In genomic region chr2:181584411-181584942, GRCm38 (mm10) we compare ENCODE assay signal across 8 mouse cellular contexts. TPM values are rescaled to one million over a fixed set of nuclear protein-coding genes. Genes with fewer than 3 reads are reported as not detected.
DNase-seq lines count a peak whose midpoint lies in the region; ATAC-seq and TF ChIP-seq lines count a peak whose summit lies in the region.

Uckl1 (minus strand) TSS chr2:181584892.

- H3K27me3 ChIP-seq in kidney, postnatal 0 days (ENCODE audit: insufficient read depth, low read length), result no peaks in the 10 kb centered on the region
- no peaks in the 10 kb centered on the region for H3K27me3 ChIP-seq in forebrain, embryonic 15.5 days
- H3K27me3 ChIP-seq in limb, embryonic 14.5 days (ENCODE audit: control insufficient read depth, insufficient read depth, low read length), result no peaks in the 10 kb centered on the region
- H3K27me3 ChIP-seq in neural tube, embryonic 15.5 days (replicated peaks), result no peaks in the 10 kb centered on the region

- peaks cover 40% of the 10 kb centered on the region for H3K36me3 ChIP-seq in kidney, postnatal 0 days (ENCODE audit: insufficient read depth, low read length)
- peaks cover 61% of the 10 kb centered on the region for H3K36me3 ChIP-seq in forebrain, embryonic 15.5 days
- H3K36me3 ChIP-seq in limb, embryonic 14.5 days (ENCODE audit: control insufficient read depth, insufficient read depth, low read length), result peaks cover 63% of the 10 kb centered on the region
- peaks cover 62% of the 10 kb centered on the region for H3K36me3 ChIP-seq in neural tube, embryonic 15.5 days

- H3K9me3 ChIP-seq in kidney, postnatal 0 days (replicated peaks; ENCODE audit: low read length), result no peaks in the 10 kb centered on the region
- H3K9me3 ChIP-seq in forebrain, embryonic 15.5 days, result no peaks in the 10 kb centered on the region
- H3K9me3 ChIP-seq in limb, embryonic 14.5 days (ENCODE audit: control insufficient read depth, low read length), result no peaks in the 10 kb centered on the region
- no peaks in the 10 kb centered on the region for H3K9me3 ChIP-seq in neural tube, embryonic 15.5 days (replicated peaks)

- ATAC-seq in kidney, postnatal 0 days (replicated peaks; ENCODE audit: low FRiP score, low read depth), result no peak
- ATAC-seq in activated CD4-positive, CD25-positive, alpha-beta regulatory T cell, adult 4 months, result no peak
- no peak for ATAC-seq in forebrain, embryonic 15.5 days (replicated peaks)
- ATAC-seq in hematopoietic stem cell, adult 5-6 weeks (replicated peaks in 1 of 2; ENCODE audit: insufficient read depth in 1 of 2, low FRiP score in 2 of 2, low TSS enrichment in 1 of 2, low read depth in 1 of 2, poor library complexity in 2 of 2, severe bottlenecking in 2 of 2), result no peak
- no peak for ATAC-seq in limb, embryonic 14.5 days (ENCODE audit: low FRiP score, low read depth)
- ATAC-seq in neural tube, embryonic 15.5 days (ENCODE audit: low FRiP score), result no peak

- no peak within 1 kb of the TSS for H3K4me3 ChIP-seq in kidney, postnatal 0 days (replicated peaks; ENCODE audit: low read depth, low read length)
- no peak within 1 kb of the TSS for H3K4me3 ChIP-seq in forebrain, embryonic 15.5 days
- H3K4me3 ChIP-seq in limb, embryonic 14.5 days (replicated peaks; ENCODE audit: low read length), result no peak within 1 kb of the TSS
- H3K4me3 ChIP-seq in neural tube, embryonic 15.5 days (replicated peaks), result no peak within 1 kb of the TSS

- WGBS in kidney, postnatal 0 days, result 90% methylated on average over 4 of the region's 4 CpGs
- 91% methylated on average over 4 of the region's 4 CpGs for WGBS in forebrain, embryonic 15.5 days
- WGBS in limb, embryonic 14.5 days, result 92% methylated on average over 4 of the region's 4 CpGs
- 93% methylated on average over 4 of the region's 4 CpGs for WGBS in neural tube, embryonic 15.5 days

- no peak for TF ChIP-seq CTCF in kidney, postnatal 0 days (IDR thresholded peaks at IDR 0.05; ENCODE audit: low read depth)

- H3K27ac ChIP-seq in kidney, postnatal 0 days, result no peak within 1 kb of the TSS
- H3K27ac ChIP-seq in forebrain, embryonic 15.5 days (replicated peaks), result no peak within 1 kb of the TSS
- H3K27ac ChIP-seq in limb, embryonic 14.5 days (replicated peaks; ENCODE audit: low read depth, low read length), result no peak within 1 kb of the TSS
- H3K27ac ChIP-seq in neural tube, embryonic 15.5 days (replicated peaks), result no peak within 1 kb of the TSS

- no peak within 1 kb of the TSS for H3K4me2 ChIP-seq in kidney, postnatal 0 days (ENCODE audit: low read length)
- H3K4me2 ChIP-seq in forebrain, embryonic 15.5 days (replicated peaks), result no peak within 1 kb of the TSS
- no peak within 1 kb of the TSS for H3K4me2 ChIP-seq in limb, embryonic 14.5 days (replicated peaks; ENCODE audit: low read depth, low read length, severe bottlenecking)
- H3K4me2 ChIP-seq in neural tube, embryonic 15.5 days, result no peak within 1 kb of the TSS

- DNase-seq in kidney, postnatal 0 days (ENCODE audit: low spot score), result no peak
- DNase-seq in kidney, adult 8-10 months, result no peak
- no peak for DNase-seq in limb, embryonic 14.5 days (ENCODE audit: low spot score)
- no peak for DNase-seq in B cell, adult 2 months

- H3K4me1 ChIP-seq in kidney, postnatal 0 days (replicated peaks; ENCODE audit: insufficient read depth, low read length), result peaks cover 14% of the 10 kb centered on the region
- H3K4me1 ChIP-seq in forebrain, embryonic 15.5 days, result peaks cover 20% of the 10 kb centered on the region
- H3K4me1 ChIP-seq in limb, embryonic 14.5 days (ENCODE audit: control insufficient read depth, insufficient read depth, low read length), result peaks cover 4% of the 10 kb centered on the region; the same call in 1 of the 2 replicates
- peaks cover 32% of the 10 kb centered on the region for H3K4me1 ChIP-seq in neural tube, embryonic 15.5 days

- H3K9ac ChIP-seq in kidney, postnatal 0 days (ENCODE audit: low read depth, low read length), result no peak within 1 kb of the TSS
- H3K9ac ChIP-seq in forebrain, embryonic 15.5 days (replicated peaks), result no peak within 1 kb of the TSS
- H3K9ac ChIP-seq in limb, embryonic 14.5 days (ENCODE audit: low read depth, low read length, severe bottlenecking), result no peak within 1 kb of the TSS
- H3K9ac ChIP-seq in neural tube, embryonic 15.5 days (replicated peaks), result no peak within 1 kb of the TSS

- no peak for TF ChIP-seq POLR2A in limb, embryonic 14.5 days (IDR thresholded peaks at IDR 0.05; ENCODE audit: borderline replicate concordance, extremely low read depth, insufficient read depth, insufficient read length)

RNA-seq across cellular contexts. Expression of gene Uckl1, which starts in this region (rescaled TPM):
- 45.6 and 46.5 TPM in 2 replicates for polyA plus RNA-seq in kidney, postnatal 0 days (2015; fragmentation: Nextera tagmentation; extraction: Ambion mirVana)
- 100 to 1,000 TPM; 111 to 136 TPM for polyA plus RNA-seq in activated CD4-positive, CD25-positive, alpha-beta regulatory T cell, adult 4 months (2017; shearing (Covaris generic))
- 61.0 and 63.8 TPM in 2 replicates for polyA plus RNA-seq in forebrain, embryonic 15.5 days (2015; fragmentation: Nextera tagmentation; extraction: Ambion mirVana)
- 66.1 and 82.4 TPM in 2 replicates for total RNA-seq in hematopoietic stem cell, adult 5-6 weeks (2017)
- polyA plus RNA-seq in limb, embryonic 14.5 days (2012; rRNA removed), result 130 and 165 TPM in 2 replicates
- 41.2 and 46.3 TPM in 2 replicates for polyA plus RNA-seq in limb, embryonic 14.5 days (2014; fragmentation: Nextera tagmentation; extraction: Ambion mirVana)
- 65.6 and 66.7 TPM in 2 replicates for polyA plus RNA-seq in neural tube, embryonic 15.5 days (2015; fragmentation: Nextera tagmentation; extraction: Ambion mirVana)
